Mouse (Mus musculus): ENCODE measurements around the gene Trem2. TPM values are rescaled to one million over a fixed set of nuclear protein-coding genes. Genes with fewer than 3 reads are reported as not detected.

The Trem2 gene
- polyA plus RNA-seq, 1 experiment from 2014 or later, result 5.2 TPM

GRCm38 (mm10) chr17:48379050-48379449 is 32.8 kb downstream of the Trem2 start:
- no peaks in the 10 kb centered on the region for H3K36me3 ChIP-seq (ENCODE audit: control insufficient read depth, insufficient read depth, low read length)
- no peaks in the 10 kb centered on the region for H3K27me3 ChIP-seq (ENCODE audit: control insufficient read depth, insufficient read depth, low read length)
- no peak for ATAC-seq (ENCODE audit: low read depth)
- H3K9ac ChIP-seq (replicated peaks; ENCODE audit: low read depth, low read length), result no peak overlapping the region
- no peaks in the 10 kb centered on the region for H3K4me1 ChIP-seq (ENCODE audit: control insufficient read depth, insufficient read depth, low read length)
- H3K4me2 ChIP-seq (ENCODE audit: low read depth, low read length), result no peak overlapping the region
- H3K27ac ChIP-seq (ENCODE audit: low read depth, low read length), result no peak overlapping the region
- no peaks in the 10 kb centered on the region for H3K9me3 ChIP-seq (ENCODE audit: control insufficient read depth, low read length)
- H3K4me3 ChIP-seq (ENCODE audit: low read depth, low read length), result no peak overlapping the region

- no peak overlapping the region for H3K27ac ChIP-seq (ENCODE audit: low read depth, low read length)
- H3K9me3 ChIP-seq (ENCODE audit: control insufficient read depth, low read length), result no peaks in the 10 kb centered on the region
- ATAC-seq (ENCODE audit: low read depth), result no peak
- no peaks in the 10 kb centered on the region for H3K4me1 ChIP-seq (ENCODE audit: control insufficient read depth, insufficient read depth, low read length)
- WGBS, result 92% methylated on average over 2 of the region's 2 CpGs
- peaks cover 28% of the 10 kb centered on the region for H3K36me3 ChIP-seq (ENCODE audit: control insufficient read depth, insufficient read depth, low read length)
- no peak overlapping the region for H3K4me2 ChIP-seq (ENCODE audit: low read depth, low read length)
- H3K4me3 ChIP-seq (ENCODE audit: low read depth, low read length), result no peak overlapping the region
- no peak overlapping the region for H3K9ac ChIP-seq (replicated peaks; ENCODE audit: low read depth, low read length)
- no peaks in the 10 kb centered on the region for H3K27me3 ChIP-seq (ENCODE audit: control insufficient read depth, insufficient read depth, low read length)
Observed at GRCm38 (mm10) chr17:48385786-48386461, 39.7 kb downstream of the Trem2 start.

- H3K36me3 ChIP-seq (ENCODE audit: control insufficient read depth, insufficient read depth, low read length), result peaks cover 52% of the 10 kb centered on the region
- 89% methylated on average over 2 of the region's 2 CpGs for WGBS
Observed at GRCm38 (mm10) chr17:48388666-48389065, 42.5 kb downstream of the Trem2 start.

GRCm38 (mm10) chr17:48389442-48389841 is 43.2 kb downstream of the Trem2 start:
- H3K27me3 ChIP-seq (ENCODE audit: control insufficient read depth, insufficient read depth, low read length), result no peaks in the 10 kb centered on the region
- no peak overlapping the region for H3K9ac ChIP-seq (replicated peaks; ENCODE audit: low read depth, low read length)
- H3K9me3 ChIP-seq (ENCODE audit: control insufficient read depth, low read length), result no peaks in the 10 kb centered on the region
- ATAC-seq (ENCODE audit: low read depth), result no peak
- WGBS, result 92% methylated on average over 5 of the region's 5 CpGs
- H3K4me1 ChIP-seq (ENCODE audit: control insufficient read depth, insufficient read depth, low read length), result no peaks in the 10 kb centered on the region
- H3K4me2 ChIP-seq (ENCODE audit: low read depth, low read length), result no peak overlapping the region
- no peak overlapping the region for H3K4me3 ChIP-seq (ENCODE audit: low read depth, low read length)
- H3K36me3 ChIP-seq (ENCODE audit: control insufficient read depth, insufficient read depth, low read length), result peaks cover 52% of the 10 kb centered on the region
- H3K27ac ChIP-seq (ENCODE audit: low read depth, low read length), result no peak overlapping the region

More at GRCm38 (mm10) chr17:48388666-48389065, 42.5 kb downstream of the Trem2 start:
- no peak overlapping the region for H3K4me3 ChIP-seq (ENCODE audit: low read depth, low read length)
- no peaks in the 10 kb centered on the region for H3K4me1 ChIP-seq (ENCODE audit: control insufficient read depth, insufficient read depth, low read length)
- ATAC-seq (ENCODE audit: low read depth), result no peak
- no peak overlapping the region for H3K27ac ChIP-seq (ENCODE audit: low read depth, low read length)
- H3K9me3 ChIP-seq (ENCODE audit: control insufficient read depth, low read length), result no peaks in the 10 kb centered on the region
- no peak overlapping the region for H3K4me2 ChIP-seq (ENCODE audit: low read depth, low read length)
- H3K9ac ChIP-seq (replicated peaks; ENCODE audit: low read depth, low read length), result no peak overlapping the region
- no peaks in the 10 kb centered on the region for H3K27me3 ChIP-seq (ENCODE audit: control insufficient read depth, insufficient read depth, low read length)

GRCm38 (mm10) chr17:48391446-48391845 is 45.2 kb downstream of the Trem2 start:
- H3K27ac ChIP-seq (ENCODE audit: low read depth, low read length), result no peak overlapping the region
- H3K9ac ChIP-seq (replicated peaks; ENCODE audit: low read depth, low read length), result no peak overlapping the region
- no peaks in the 10 kb centered on the region for H3K9me3 ChIP-seq (ENCODE audit: control insufficient read depth, low read length)
- H3K36me3 ChIP-seq (ENCODE audit: control insufficient read depth, insufficient read depth, low read length), result peaks cover 57% of the 10 kb centered on the region
- no peak for ATAC-seq (ENCODE audit: low read depth)
- no peaks in the 10 kb centered on the region for H3K27me3 ChIP-seq (ENCODE audit: control insufficient read depth, insufficient read depth, low read length)
- no peaks in the 10 kb centered on the region for H3K4me1 ChIP-seq (ENCODE audit: control insufficient read depth, insufficient read depth, low read length)
- H3K4me3 ChIP-seq (ENCODE audit: low read depth, low read length), result no peak overlapping the region
- WGBS, result 89% methylated on average over 5 of the region's 5 CpGs
- no peak overlapping the region for H3K4me2 ChIP-seq (ENCODE audit: low read depth, low read length)

GRCm38 (mm10) chr17:48392616-48393015 is 46.4 kb downstream of the Trem2 start:
- Histone ChIP-seq H3K36me3 (ENCODE audit: control insufficient read depth, insufficient read depth, low read length) (peaks cover 53% of the 10 kb centered on the region), H3K4me2 (ENCODE audit: low read depth, low read length) (no peak overlapping the region), H3K4me1 (ENCODE audit: control insufficient read depth, insufficient read depth, low read length) (no peaks in the 10 kb centered on the region), H3K27ac (ENCODE audit: low read depth, low read length) (no peak overlapping the region), H3K4me3 (ENCODE audit: low read depth, low read length) (no peak overlapping the region), H3K27me3 (ENCODE audit: control insufficient read depth, insufficient read depth, low read length) (no peaks in the 10 kb centered on the region), H3K9me3 (ENCODE audit: control insufficient read depth, low read length) (no peaks in the 10 kb centered on the region), H3K9ac (replicated peaks; ENCODE audit: low read depth, low read length) (no peak overlapping the region)
- WGBS, result 98% methylated on average over 3 of the region's 3 CpGs
- no peak for ATAC-seq (ENCODE audit: low read depth)

- no peak for ATAC-seq (ENCODE audit: low read depth)
- H3K36me3 ChIP-seq (ENCODE audit: control insufficient read depth, insufficient read depth, low read length), result peaks cover 14% of the 10 kb centered on the region
- 87% methylated on average over 4 of the region's 4 CpGs for WGBS
- no peaks in the 10 kb centered on the region for H3K9me3 ChIP-seq (ENCODE audit: control insufficient read depth, low read length)
- H3K4me3 ChIP-seq (ENCODE audit: low read depth, low read length), result no peak overlapping the region
- H3K4me1 ChIP-seq (ENCODE audit: control insufficient read depth, insufficient read depth, low read length), result no peaks in the 10 kb centered on the region
- no peak overlapping the region for H3K9ac ChIP-seq (replicated peaks; ENCODE audit: low read depth, low read length)
- no peaks in the 10 kb centered on the region for H3K27me3 ChIP-seq (ENCODE audit: control insufficient read depth, insufficient read depth, low read length)
- no peak overlapping the region for H3K4me2 ChIP-seq (ENCODE audit: low read depth, low read length)
- H3K27ac ChIP-seq (ENCODE audit: low read depth, low read length), result no peak overlapping the region
Observed at GRCm38 (mm10) chr17:48401710-48402109, 55.5 kb downstream of the Trem2 start.

- no peak overlapping the region for H3K27ac ChIP-seq (ENCODE audit: low read depth, low read length)
- H3K9ac ChIP-seq (replicated peaks; ENCODE audit: low read depth, low read length), result no peak overlapping the region
- H3K9me3 ChIP-seq (ENCODE audit: control insufficient read depth, low read length), result no peaks in the 10 kb centered on the region
- no peak overlapping the region for H3K4me3 ChIP-seq (ENCODE audit: low read depth, low read length)
- H3K4me2 ChIP-seq (ENCODE audit: low read depth, low read length), result no peak overlapping the region
- 95% methylated on average over 3 of the region's 3 CpGs for WGBS
- H3K27me3 ChIP-seq (ENCODE audit: control insufficient read depth, insufficient read depth, low read length), result no peaks in the 10 kb centered on the region
- peaks cover 6% of the 10 kb centered on the region for H3K4me1 ChIP-seq (ENCODE audit: control insufficient read depth, insufficient read depth, low read length)
- no peak for ATAC-seq (ENCODE audit: low read depth)
- peaks cover 14% of the 10 kb centered on the region for H3K36me3 ChIP-seq (ENCODE audit: control insufficient read depth, insufficient read depth, low read length)
Observed at GRCm38 (mm10) chr17:48402751-48403150, 56.5 kb downstream of the Trem2 start.

Measured in neural tube, embryonic 14.5 days (tissue).